Mouse (Mus musculus) liver, embryonic 14.5 days (tissue): ENCODE results near the gene Zfp296.

ENCODE experiments used
- CTCF ChIP-seq: IDR thresholded peaks from 2 replicates; pipeline ENCODE4 v1.5.1; 2016; ENCODE audit warnings: antibody characterized with exemption, low read depth, control low read depth
- EP300 ChIP-seq: IDR thresholded peaks from 2 replicates; pipeline ENCODE4 v1.6.1; 2016; ENCODE audit warnings: antibody characterized with exemption, low read depth

GRCm38 (mm10) chr7:19589917-19590316, 12.8 kb downstream of the Zfp296 start:
- TF ChIP-seq CTCF (peak; percentile 96), EP300 (no peak)
